Mouse (Mus musculus) stomach, postnatal 0 days (tissue): ENCODE results near the gene Sox6. TPM values are rescaled to one million over a fixed set of nuclear protein-coding genes. Genes with fewer than 3 reads are reported as not detected.

ENCODE experiments used
- ATAC-seq: fragments of 200-750 bp; cut with Nextera tagmentation; 2 replicates; pipeline ENCODE4 v1.8.0; 2017; ENCODE audit not compliant: low FRiP score, low TSS enrichment
- DNase-seq: peaks from one replicate; pipeline ENCODE4 v3.0.0-alpha.2; 2016; ENCODE audit warnings: low spot score
- H3K27ac ChIP-seq: fragments of 300-500 bp; sonication (generic); replicated peaks from 2 replicates; pipeline ENCODE4 v1.5.1; 2014; ENCODE audit warnings: mild to moderate bottlenecking, control low read depth
- H3K27me3 ChIP-seq: fragments of 300-500 bp; sonication (generic); 2 replicates; pipeline ENCODE4 v1.6.1; 2014; ENCODE audit warnings: low read length; ENCODE audit not compliant: control insufficient read depth, insufficient read depth
- H3K36me3 ChIP-seq: fragments of 300-500 bp; sonication (generic); 2 replicates; pipeline ENCODE4 v1.6.1; 2014; ENCODE audit warnings: low read length, mixed read lengths; ENCODE audit not compliant: control insufficient read depth, insufficient read depth
- H3K4me1 ChIP-seq: fragments of 300-500 bp; sonication (generic); replicated peaks from 2 replicates; pipeline ENCODE4 v1.6.1; 2014; ENCODE audit warnings: antibody characterized with exemption; ENCODE audit not compliant: control insufficient read depth, insufficient read depth
- H3K4me2 ChIP-seq: fragments of 300-500 bp; sonication (generic); replicated peaks from 2 replicates; pipeline ENCODE4 v1.6.1; 2014; ENCODE audit warnings: low read depth, mild to moderate bottlenecking, control low read depth, moderate library complexity
- H3K4me3 ChIP-seq: fragments of 300-500 bp; sonication (generic); 2 replicates; pipeline ENCODE4 v1.5.1; 2014; ENCODE audit warnings: low read depth, low read length, control low read depth
- H3K9ac ChIP-seq: fragments of 300-500 bp; sonication (generic); 2 replicates; pipeline ENCODE4 v1.6.1; 2014; ENCODE audit warnings: mild to moderate bottlenecking, low read length, control low read depth, mixed read lengths
- H3K9me3 ChIP-seq: fragments of 300-500 bp; sonication (generic); 2 replicates; pipeline ENCODE4 v1.6.1; 2016; ENCODE audit warnings: low read length; ENCODE audit not compliant: control insufficient read depth
- CTCF ChIP-seq: IDR thresholded peaks from 2 replicates; pipeline ENCODE4 v1.5.1; 2016; ENCODE audit warnings: antibody characterized with exemption, low read depth, mild to moderate bottlenecking, moderate library complexity
- EP300 ChIP-seq: optimal IDR thresholded peaks from 2 replicates; pipeline ENCODE3; 2016; ENCODE audit warnings: antibody characterized with exemption
- WGBS: fragments of 180-500 bp; shearing (Covaris S2); extraction: QIAGEN DNeasy Blood & Tissue Kit; methylation state at CpG from one replicate; pipeline ENCODE4 v1.1.7; 2014; 5-methylcytosine and 5-hydroxymethylcytosine counted together
- polyA plus RNA-seq: library from polyadenylated mRNA; unstranded; fragments of >200 nt; fragmentation: Nextera tagmentation; extraction: Ambion mirVana; gene quantifications from 2 replicates; pipeline ENCODE4 v1.2.1, GENCODE M21; 2015

Gene Sox6
- polyA plus RNA-seq, 1 experiment from 2014 or later = 28.7 TPM

- no peak overlapping the region for H3K27ac ChIP-seq
- TF ChIP-seq CTCF = no peak
- ATAC-seq (no peak), DNase-seq (no peak)
- no peaks in the 10 kb centered on the region for H3K4me1 ChIP-seq
- no peak overlapping the region for H3K4me3 ChIP-seq
- no peak overlapping the region for H3K4me2 ChIP-seq
- no peak overlapping the region for H3K9ac ChIP-seq
- WGBS = 74% methylated on average over 7 of the region's 7 CpGs
- H3K9me3 ChIP-seq = no peaks in the 10 kb centered on the region
- no peaks in the 10 kb centered on the region for H3K27me3 ChIP-seq
- H3K36me3 ChIP-seq = no peaks in the 10 kb centered on the region
Measured at GRCm38 (mm10) chr7:115550197-115550804, 488.3 kb downstream of the Sox6 start.

- H3K9me3 ChIP-seq = no peaks in the 10 kb centered on the region
- DNase-seq (no peak), ATAC-seq (no peak)
- 84% methylated on average over 4 of the region's 4 CpGs for WGBS
- no peak overlapping the region for H3K4me3 ChIP-seq
- H3K4me1 ChIP-seq = no peaks in the 10 kb centered on the region
- H3K36me3 ChIP-seq = no peaks in the 10 kb centered on the region
- TF ChIP-seq CTCF = no peak
- H3K4me2 ChIP-seq = no peak overlapping the region
- H3K27me3 ChIP-seq = no peaks in the 10 kb centered on the region
- no peak overlapping the region for H3K9ac ChIP-seq
- H3K27ac ChIP-seq = no peak overlapping the region
Measured at GRCm38 (mm10) chr7:115549670-115550069, 488.9 kb downstream of the Sox6 start.

- Histone ChIP-seq H3K4me2 (no peak overlapping the region), H3K27ac (no peak overlapping the region), H3K27me3 (no peaks in the 10 kb centered on the region), H3K4me3 (no peak overlapping the region), H3K36me3 (no peaks in the 10 kb centered on the region), H3K4me1 (no peaks in the 10 kb centered on the region), H3K9me3 (no peaks in the 10 kb centered on the region), H3K9ac (no peak overlapping the region)
- DNase-seq (no peak), ATAC-seq (no peak)
- WGBS = 91% methylated on average over 4 of the region's 4 CpGs
- TF ChIP-seq CTCF (no peak), EP300 (no peak)
Measured at GRCm38 (mm10) chr7:115545585-115546374, 492.8 kb downstream of the Sox6 start.

GRCm38 (mm10) chr7:115543596-115543995, 495.0 kb downstream of the Sox6 start:
- no peak overlapping the region for H3K4me2 ChIP-seq
- no peaks in the 10 kb centered on the region for H3K27me3 ChIP-seq
- H3K4me3 ChIP-seq = no peak overlapping the region
- WGBS = 71% methylated on average over 4 of the region's 4 CpGs
- no peak for TF ChIP-seq EP300
- no peak for TF ChIP-seq CTCF
- no peak for ATAC-seq
- no peak overlapping the region for H3K9ac ChIP-seq
- H3K4me1 ChIP-seq = no peaks in the 10 kb centered on the region
- H3K27ac ChIP-seq = no peak overlapping the region
- H3K9me3 ChIP-seq = no peaks in the 10 kb centered on the region
- no peak for DNase-seq
- H3K36me3 ChIP-seq = no peaks in the 10 kb centered on the region

GRCm38 (mm10) chr7:115540261-115540660, 498.3 kb downstream of the Sox6 start:
- TF ChIP-seq EP300 (no peak), CTCF (no peak)
- Histone ChIP-seq H3K9me3 (no peaks in the 10 kb centered on the region), H3K4me2 (no peak overlapping the region), H3K27me3 (no peaks in the 10 kb centered on the region), H3K27ac (no peak overlapping the region), H3K9ac (no peak overlapping the region), H3K36me3 (no peaks in the 10 kb centered on the region), H3K4me3 (no peak overlapping the region), H3K4me1 (no peaks in the 10 kb centered on the region)
- ATAC-seq (no peak), DNase-seq (no peak)
- 25% methylated on average over 2 of the region's 2 CpGs for WGBS

- WGBS = 64% methylated on average over 9 of the region's 9 CpGs
- TF ChIP-seq CTCF = peak; percentile 31
- no peak for TF ChIP-seq EP300
- H3K27me3 ChIP-seq = no peaks in the 10 kb centered on the region
- no peak overlapping the region for H3K9ac ChIP-seq
- H3K27ac ChIP-seq = no peak overlapping the region
- ATAC-seq = no peak
- DNase-seq = no peak
- H3K36me3 ChIP-seq = no peaks in the 10 kb centered on the region
- H3K4me1 ChIP-seq = no peaks in the 10 kb centered on the region
- no peak overlapping the region for H3K4me3 ChIP-seq
- H3K9me3 ChIP-seq = no peaks in the 10 kb centered on the region
- H3K4me2 ChIP-seq = no peak overlapping the region
Measured at GRCm38 (mm10) chr7:115539003-115539402, 499.6 kb downstream of the Sox6 start.
